Mouse (Mus musculus): ENCODE results near the gene Lrfn5. TPM values are rescaled to one million over a fixed set of nuclear protein-coding genes. Genes with fewer than 3 reads are reported as not detected.

Lrfn5 gene
- total RNA-seq (2021): under 1 TPM; 0.08 to 0.09 TPM
- long read RNA-seq, experiment 1, partial matches to known transcripts: 0 of 1 reads
- long read RNA-seq, experiment 1, other reads (novel, unspliced or antisense): 0 of 1 reads
- long read RNA-seq, experiment 2: 0 reads

- DNase-seq: peak; percentile 51
- intact Hi-C loops (cut with DNase I; ENCODE audit: low total_unique reads): no loop called here
Measured at GRCm38 (mm10) chr12:61522829-61523370, at the start of gene Lrfn5. Gene Lrfn5 (plus strand): TSS chr12:61523150.

DNA sequence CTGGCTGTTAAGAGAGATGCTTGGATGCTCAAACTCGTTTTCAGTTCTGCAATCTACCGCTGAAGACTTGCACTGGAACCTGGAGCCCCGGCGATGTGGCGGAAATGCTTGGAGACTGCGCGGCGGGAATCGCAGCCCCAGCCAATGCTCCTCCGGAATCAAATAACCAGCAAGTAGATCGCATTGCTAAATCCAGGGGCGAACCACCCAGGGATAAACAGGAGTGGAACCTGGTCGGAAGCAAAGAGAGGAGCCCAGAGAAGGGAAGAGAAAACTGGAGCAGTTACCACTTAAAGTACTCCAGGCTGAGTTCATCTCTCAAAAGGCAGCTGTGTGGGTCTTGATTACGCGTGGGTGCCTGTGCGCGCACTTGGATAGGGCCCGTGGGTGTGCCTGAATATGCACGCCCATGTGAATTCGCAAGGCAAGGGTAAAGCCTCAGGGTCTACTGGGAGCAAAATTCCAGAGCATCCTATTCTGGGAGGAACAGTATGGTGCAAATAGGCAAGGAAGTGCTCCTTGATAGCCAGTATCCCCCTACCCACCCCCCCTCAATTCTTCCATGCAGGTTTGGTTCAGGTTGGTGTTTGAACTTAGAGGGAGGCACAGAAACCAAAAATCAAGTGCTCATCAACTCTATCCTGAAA is 1.3 kb upstream of the Lrfn5 start:
- DNase-seq: no peak
- intact Hi-C loops (cut with DNase I; ENCODE audit: low total_unique reads): no loop called here

DNA sequence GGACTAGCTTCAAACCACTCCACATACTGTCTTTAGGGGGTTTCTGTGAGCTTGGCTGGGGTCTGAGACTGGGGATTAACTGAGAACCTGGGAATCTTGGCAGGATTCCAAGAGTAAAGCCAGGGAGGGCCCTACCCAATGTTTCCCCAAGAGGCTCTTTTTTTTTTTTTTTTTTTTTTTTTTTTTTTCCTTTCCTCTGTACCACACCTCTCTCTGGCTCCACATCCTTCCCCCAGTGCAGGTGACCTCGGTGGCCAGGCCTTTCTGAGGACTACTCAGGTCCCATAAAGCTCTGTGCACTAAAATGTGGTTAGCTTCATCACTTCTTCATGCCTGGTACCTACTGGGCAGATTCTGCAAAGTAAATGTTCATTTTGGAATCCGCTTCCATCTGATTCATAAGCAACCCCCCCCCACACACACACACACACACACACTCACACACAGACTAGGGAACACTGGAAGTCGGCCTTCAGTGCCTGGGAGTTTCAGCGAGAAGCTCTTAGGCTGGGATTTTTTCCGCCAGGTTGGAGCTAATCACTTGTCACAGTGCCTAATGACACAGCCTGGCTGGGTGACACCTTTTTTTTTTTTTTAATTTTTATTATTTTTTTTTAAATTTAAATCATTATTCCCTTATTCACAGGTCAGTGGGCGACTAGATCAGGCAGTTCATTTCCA is 662 bp upstream of the Lrfn5 start:
- intact Hi-C loops (cut with DNase I; ENCODE audit: low total_unique reads): no loop called here
- DNase-seq: no peak

DNA sequence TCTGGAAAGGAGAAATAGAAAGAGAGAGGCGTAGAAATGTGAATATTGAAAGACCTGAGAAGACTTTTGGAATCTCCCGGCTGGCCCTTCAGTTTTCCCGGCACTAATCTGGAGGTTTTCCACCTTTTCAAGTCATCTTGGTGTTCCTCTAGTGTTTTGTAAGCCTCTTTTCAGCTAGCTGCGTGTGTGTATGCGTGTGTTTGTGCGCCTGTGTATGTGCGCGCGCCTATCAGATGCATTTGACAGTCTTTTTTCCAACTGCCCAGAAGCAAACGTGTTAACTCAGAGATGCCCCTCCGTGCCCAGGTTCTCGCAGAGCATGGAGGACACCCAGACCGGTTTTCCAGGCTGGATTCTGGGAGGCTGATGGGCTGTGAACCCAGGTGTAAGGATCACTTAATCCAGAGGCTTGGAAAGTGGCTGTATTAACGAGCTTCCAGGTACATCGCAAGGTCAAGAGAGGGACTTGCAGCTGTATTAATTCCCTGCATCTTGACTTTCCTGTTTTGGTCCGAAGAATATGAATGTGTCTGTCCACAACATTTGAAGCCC is 757 bp downstream of the Lrfn5 start:
- DNase-seq: no peak
- intact Hi-C loops (cut with DNase I; ENCODE audit: low total_unique reads): no loop called here

DNA sequence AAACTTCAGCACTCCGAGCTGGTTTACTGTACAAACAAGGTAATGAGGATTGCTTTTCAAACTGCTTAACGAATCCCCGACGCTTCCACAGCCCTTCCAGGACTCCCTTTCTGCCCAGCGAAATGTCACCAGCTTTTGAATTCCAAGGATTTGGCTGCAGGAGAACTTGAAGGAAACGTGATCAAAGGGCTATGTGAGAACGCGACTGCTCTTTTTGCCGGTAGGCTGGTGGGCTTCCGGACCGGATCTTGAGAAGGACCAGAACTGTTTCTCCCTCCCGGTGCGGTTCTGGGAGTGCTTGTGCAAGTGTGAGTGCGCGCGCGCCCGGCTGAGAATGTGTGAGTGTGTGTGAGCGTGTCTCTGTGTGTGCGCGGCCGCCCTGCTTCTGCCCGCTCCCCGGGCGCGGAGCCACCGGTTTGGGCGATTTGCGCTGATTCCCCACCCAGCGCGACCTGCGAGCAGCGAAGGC is 1.3 kb downstream of the Lrfn5 start:
- no peak for DNase-seq
- intact Hi-C loops (cut with DNase I; ENCODE audit: low total_unique reads): no loop called here

GRCm38 (mm10) chr12:61526199-61526598 is 3.2 kb downstream of the Lrfn5 start:
- intact Hi-C loops (cut with DNase I; ENCODE audit: low total_unique reads): no loop called here
- DNase-seq: no peak

- DNase-seq: no peak
- intact Hi-C loops (cut with DNase I; ENCODE audit: low total_unique reads): no loop called here
Measured at GRCm38 (mm10) chr12:61579949-61580348, 57.0 kb downstream of the Lrfn5 start.

- no peak for DNase-seq
- intact Hi-C loops (cut with DNase I; ENCODE audit: low total_unique reads): no loop called here
Measured at GRCm38 (mm10) chr12:61600305-61600704, 77.4 kb downstream of the Lrfn5 start.

DNA sequence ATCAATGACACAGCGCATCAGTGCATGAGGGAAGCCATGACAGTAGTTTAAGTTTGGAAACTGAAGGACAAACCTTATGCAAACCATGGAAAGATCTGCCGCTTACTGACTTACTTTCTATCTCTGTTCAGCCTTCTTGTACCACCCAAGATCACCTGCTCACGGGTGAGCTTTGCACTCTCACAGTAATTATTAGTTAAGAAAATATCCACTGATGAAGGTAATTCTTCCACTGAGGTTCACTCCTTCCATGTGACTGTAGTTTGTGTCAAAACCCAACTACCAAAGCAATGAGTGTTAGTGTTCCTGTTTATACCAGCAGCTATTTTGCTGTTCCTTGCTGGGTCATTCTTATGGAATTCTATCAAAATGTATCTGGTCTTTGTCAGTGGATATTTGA is 84.9 kb downstream of the Lrfn5 start:
- no peak for DNase-seq
- intact Hi-C loops (cut with DNase I; ENCODE audit: low total_unique reads): no loop called here

DNA sequence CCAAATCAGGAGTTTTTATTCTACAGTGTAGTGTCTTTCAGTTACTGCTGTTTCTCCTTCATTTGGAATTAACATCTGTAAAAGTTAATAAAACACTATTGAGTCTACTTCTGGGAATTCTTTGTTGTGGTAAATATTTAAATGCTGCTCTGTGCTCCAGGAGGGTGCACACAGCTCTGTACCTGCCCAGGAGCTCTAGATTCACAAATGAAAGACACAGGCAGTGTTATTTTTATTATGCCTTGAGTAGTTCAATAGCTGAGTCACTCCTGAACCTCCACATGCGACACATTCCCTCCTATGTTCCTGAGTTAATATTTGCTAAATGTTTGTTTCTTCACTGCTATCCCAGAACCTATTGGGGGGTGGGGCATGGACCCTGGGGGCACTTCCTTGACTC is 87.1 kb downstream of the Lrfn5 start:
- DNase-seq: no peak
- intact Hi-C loops (cut with DNase I; ENCODE audit: low total_unique reads): no loop called here

GRCm38 (mm10) chr12:61624532-61624931 is 101.6 kb downstream of the Lrfn5 start:
- intact Hi-C loops (cut with DNase I; ENCODE audit: low total_unique reads): no loop called here

DNA sequence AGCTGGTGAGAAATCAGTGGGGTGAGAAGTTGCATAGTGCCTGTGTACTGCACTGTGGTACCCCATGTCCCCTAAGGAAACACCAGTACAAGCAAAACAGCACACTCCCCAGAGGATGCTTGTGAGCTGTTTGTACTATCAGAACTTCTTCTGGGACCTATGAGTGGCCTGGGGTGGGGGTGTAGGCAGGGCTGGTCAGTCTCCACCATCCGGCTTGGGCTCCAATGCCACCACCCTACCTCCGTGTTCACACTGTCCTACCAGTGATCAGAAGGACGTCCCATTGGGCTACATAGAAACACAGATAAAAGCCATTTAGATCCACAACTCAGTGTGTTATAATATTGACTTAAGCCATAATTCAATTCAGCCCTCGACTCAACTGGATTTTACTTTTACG is 131.4 kb downstream of the Lrfn5 start:
- intact Hi-C loops (cut with DNase I; ENCODE audit: low total_unique reads): no loop called here
- no peak for DNase-seq

More at GRCm38 (mm10) chr12:61624532-61624931, 101.6 kb downstream of the Lrfn5 start:
- no peak for DNase-seq

DNA sequence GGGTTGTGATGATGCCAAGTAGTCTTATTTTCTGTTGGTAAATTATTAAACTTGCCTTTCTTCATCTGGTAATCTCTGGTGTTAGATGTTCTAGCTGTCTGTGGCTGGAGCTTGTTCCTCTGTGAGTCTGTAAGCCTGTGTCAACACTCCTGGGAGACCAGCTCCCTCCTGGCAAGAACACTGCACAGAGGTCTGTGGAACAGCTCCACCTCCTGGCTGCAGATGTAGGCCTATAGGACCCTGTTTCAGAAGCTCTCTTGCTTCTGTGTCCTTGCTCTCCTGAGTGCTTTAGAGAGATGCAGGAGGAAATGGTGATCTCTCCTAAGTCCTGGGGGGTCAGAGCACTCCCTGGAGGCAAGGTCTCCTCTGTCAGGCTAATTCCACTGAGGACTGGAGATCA is 200.2 kb downstream of the Lrfn5 start:
- DNase-seq: no peak
- intact Hi-C loops (cut with DNase I; ENCODE audit: low total_unique reads): no loop called here

DNA sequence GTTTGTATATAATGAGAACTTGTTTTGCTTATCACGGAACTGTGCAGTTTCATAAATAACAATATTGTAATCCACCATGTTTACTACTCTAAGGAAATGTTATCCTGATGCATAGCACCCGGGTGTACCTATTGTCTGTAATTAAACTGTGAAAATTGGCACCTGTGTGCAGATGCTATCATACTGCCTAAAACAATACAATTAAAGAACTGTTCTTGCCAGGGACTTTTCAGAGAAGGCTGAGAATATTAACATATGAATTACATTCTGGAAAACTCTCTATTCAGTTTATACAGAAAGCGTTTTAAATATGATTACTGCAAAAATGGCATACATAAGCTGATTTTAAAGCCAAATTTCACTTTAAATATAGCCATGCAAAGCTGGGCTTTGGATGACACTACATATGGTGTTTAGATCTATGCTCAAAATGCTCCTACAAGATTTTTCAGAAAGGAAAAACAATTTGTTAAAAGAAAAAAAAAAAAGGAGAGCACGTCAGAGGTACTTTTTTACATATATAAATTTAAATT is 284.2 kb downstream of the Lrfn5 start:
- intact Hi-C loops (cut with DNase I; ENCODE audit: low total_unique reads): no loop called here
- DNase-seq: no peak

- intact Hi-C loops (cut with DNase I; ENCODE audit: low total_unique reads): no loop called here
Measured at GRCm38 (mm10) chr12:61823601-61824000, 300.7 kb downstream of the Lrfn5 start.

GRCm38 (mm10) chr12:61826311-61826710 is 303.4 kb downstream of the Lrfn5 start:
- intact Hi-C loops (cut with DNase I; ENCODE audit: low total_unique reads): no loop called here
- no peak for DNase-seq

More at GRCm38 (mm10) chr12:61823601-61824000, 300.7 kb downstream of the Lrfn5 start:
- no peak for DNase-seq

DNA sequence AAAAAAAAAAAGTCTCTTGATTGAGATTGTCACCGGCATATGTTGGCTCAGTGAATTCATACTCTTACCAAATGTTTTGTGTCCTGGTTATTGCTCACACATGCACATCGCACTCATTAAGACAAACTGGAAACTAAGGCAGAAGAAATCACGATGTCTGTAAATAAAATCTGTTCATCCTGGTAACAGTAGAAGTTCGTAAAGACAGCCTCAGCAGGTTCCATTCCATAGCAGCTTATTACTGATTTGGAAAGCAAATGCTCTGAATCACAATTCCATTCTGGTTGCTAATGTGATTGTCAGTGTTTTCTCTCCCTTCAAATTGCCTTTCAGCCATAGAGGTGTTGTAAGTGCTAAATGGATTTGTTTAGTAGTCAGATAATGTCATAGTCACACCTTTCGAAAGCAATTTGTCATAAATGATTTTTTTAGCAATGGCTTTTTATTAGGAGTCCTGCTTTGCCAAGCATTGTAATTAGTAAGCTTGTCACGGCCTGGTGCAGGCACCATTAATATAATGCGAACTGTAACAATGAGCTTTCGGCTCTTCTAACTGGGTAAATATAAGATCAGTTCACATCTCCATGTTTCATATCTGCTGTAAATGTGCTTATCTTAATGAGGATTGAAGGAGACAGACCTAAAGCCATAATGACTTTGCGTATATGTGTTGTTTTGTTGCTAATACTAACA is 319.8 kb downstream of the Lrfn5 start:
- DNase-seq: no peak
- intact Hi-C loops (cut with DNase I; ENCODE audit: low total_unique reads): no loop called here

DNA sequence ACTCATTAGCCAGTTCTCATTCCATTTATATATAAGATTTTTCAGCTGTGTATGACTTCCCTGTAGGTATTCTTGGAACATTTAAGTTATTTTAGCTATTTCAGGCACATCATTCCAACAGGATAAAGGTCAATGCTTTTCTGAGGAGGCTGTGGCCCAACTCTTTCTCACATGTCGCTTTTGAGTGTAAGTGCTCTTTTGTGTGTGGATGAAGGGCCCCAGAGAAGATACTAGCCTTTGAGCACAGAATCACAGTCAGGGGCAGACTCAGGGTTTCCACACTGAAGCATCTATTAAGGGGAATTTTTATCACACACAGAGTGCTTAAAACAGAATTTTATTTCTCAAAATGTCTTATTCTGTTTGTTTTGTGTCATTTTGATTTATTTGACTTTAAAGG is 331.2 kb downstream of the Lrfn5 start:
- no peak for DNase-seq
- intact Hi-C loops (cut with DNase I; ENCODE audit: low total_unique reads): no loop called here

Measured in gastrocnemius, postnatal 14 days (tissue).